Mouse (Mus musculus): Measurements from ENCODE around the gene Ccdc8. TPM values are rescaled to one million over a fixed set of nuclear protein-coding genes. Genes with fewer than 3 reads are reported as not detected.

Ccdc8 gene
- polyA plus RNA-seq, 3 experiments from 2014 or later, result 0.09 to 0.15 TPM; not detected in 1

Other genes starting within 250 kb of the Ccdc8 start
- 100 to 1,000 TPM; 134 to 155 (median 155) TPM for gene Slc1a5, start 211.4 kb upstream of the Ccdc8 start, polyA plus RNA-seq (2017; shearing (Covaris generic))
- gene Strn4, start 176.8 kb upstream of the Ccdc8 start, polyA plus RNA-seq (2017; shearing (Covaris generic)), result 10 to 100 TPM; 16.1 to 24.1 (median 19.7) TPM
- 1 to 10 TPM; 5.7 to 9.6 (median 8.9) TPM for gene Fkrp, start 176.0 kb upstream of the Ccdc8 start, polyA plus RNA-seq (2017; shearing (Covaris generic))
- gene Prkd2, start 149.8 kb upstream of the Ccdc8 start, polyA plus RNA-seq (2017; shearing (Covaris generic)), result 10 to 100 TPM; 38.3 to 51.4 (median 47.1) TPM
- gene Dact3, start 117.4 kb upstream of the Ccdc8 start, polyA plus RNA-seq (2017; shearing (Covaris generic)), result not detected
- not detected for gene Gng8, start 100.9 kb upstream of the Ccdc8 start, polyA plus RNA-seq (2017; shearing (Covaris generic))
- gene Ptgir, start 86.2 kb upstream of the Ccdc8 start, polyA plus RNA-seq (2017; shearing (Covaris generic)), result 1 to 10 TPM; 4.3 to 8.2 (median 7.1) TPM
- gene Calm3, start 68.6 kb upstream of the Ccdc8 start, polyA plus RNA-seq (2017; shearing (Covaris generic)), result 100 to 1,000 TPM in 2 of 3 experiments, 10 to 100 TPM in 1; 51.8 to 255 (median 105) TPM
- gene Pnmal2, start 48.0 kb upstream of the Ccdc8 start, polyA plus RNA-seq (2017; shearing (Covaris generic)), result not detected
- gene Pnmal1, start 33.0 kb upstream of the Ccdc8 start, polyA plus RNA-seq (2017; shearing (Covaris generic)), result not detected
- gene Gm42372, start 9.6 kb upstream of the Ccdc8 start, polyA plus RNA-seq (2017; shearing (Covaris generic)), result 1 to 10 TPM; 3.7 to 5.7 (median 5.2) TPM
- 10 to 100 TPM; 55.1 to 67.1 (median 62.0) TPM for gene Ppp5c, start 35.2 kb downstream of the Ccdc8 start, polyA plus RNA-seq (2017; shearing (Covaris generic))
- gene Hif3a, start 69.7 kb downstream of the Ccdc8 start, polyA plus RNA-seq (2017; shearing (Covaris generic)), result under 1 TPM in 2 of 3 experiments, not detected in 1; 0.42 to 0.47 TPM
- gene Psg16, start 81.3 kb downstream of the Ccdc8 start, polyA plus RNA-seq (2017; shearing (Covaris generic)), result 1 to 10 TPM in 2 of 3 experiments, not detected in 1; 1.2 to 1.5 TPM
- under 1 TPM in 1 of 3 experiments, not detected in 2; 0.11 TPM for gene Ceacam3, start 157.6 kb downstream of the Ccdc8 start, polyA plus RNA-seq (2017; shearing (Covaris generic))
- not detected for gene Psg29, start 210.8 kb downstream of the Ccdc8 start, polyA plus RNA-seq (2017; shearing (Covaris generic))

All from inflammation-experienced regulatory T-cells, adult 6 months (primary cell).